Comparison of ENCODE assay signal across 8 mouse cellular contexts in genomic region chr9:48298983-48299382, GRCm38 (mm10).
"Had no signal": no experiment of that assay in that cellular context is flagged by ENCODE, and none has a peak within 500 bp of the region (broad histone marks: within the 10 kb centered on the region; RNA-seq: fewer than 3 reads in every experiment).

No protein-coding gene starts in this region.

- DNase-seq: kidney, postnatal 4 days; left cerebral cortex, postnatal 4 days; lung, adult 18-20 months; lung, postnatal 36 days; right cerebral cortex, adult 18-20 months; right cerebral cortex, postnatal 25 days; thymus, postnatal 36 days had no signal

- ATAC-seq: midbrain, embryonic 13.5 days had no signal
